Mouse (Mus musculus): ENCODE results near the gene OR5BS1P. TPM values are rescaled to one million over a fixed set of nuclear protein-coding genes. Genes with fewer than 3 reads are reported as not detected.

The OR5BS1P gene
- polyA plus RNA-seq, 1 experiment from 2014 or later: not detected

DNA sequence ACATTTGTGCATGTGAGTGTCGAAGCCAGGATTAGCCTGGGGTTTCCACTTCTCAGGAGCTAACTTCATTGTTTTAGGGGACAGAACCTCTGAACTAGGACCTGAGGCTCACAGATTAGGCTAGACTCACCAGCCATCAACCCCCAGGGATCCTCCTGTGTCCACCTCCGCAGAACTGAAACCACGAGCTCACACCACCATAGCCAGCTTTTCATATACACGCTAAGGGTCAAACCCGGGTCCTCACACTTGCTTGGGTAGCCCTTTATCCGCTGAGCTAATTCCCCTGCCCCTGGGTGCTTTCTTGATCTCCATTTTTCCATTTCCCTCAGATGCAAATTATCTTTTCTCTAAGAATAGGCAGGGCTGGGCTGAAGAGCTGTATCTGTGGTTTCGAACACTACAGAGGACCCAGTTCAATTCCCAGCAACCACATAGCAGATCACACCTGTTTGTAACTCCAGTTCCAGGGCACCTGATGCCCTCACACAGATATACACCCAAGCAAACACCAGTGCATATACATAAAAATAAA lies 9.9 kb downstream of the OR5BS1P start:
- H3K27ac ChIP-seq: no peak overlapping the region
- ATAC-seq (ENCODE audit: low FRiP score): no peak
- 68% methylated on average over 7 of the region's 7 CpGs for WGBS

DNA sequence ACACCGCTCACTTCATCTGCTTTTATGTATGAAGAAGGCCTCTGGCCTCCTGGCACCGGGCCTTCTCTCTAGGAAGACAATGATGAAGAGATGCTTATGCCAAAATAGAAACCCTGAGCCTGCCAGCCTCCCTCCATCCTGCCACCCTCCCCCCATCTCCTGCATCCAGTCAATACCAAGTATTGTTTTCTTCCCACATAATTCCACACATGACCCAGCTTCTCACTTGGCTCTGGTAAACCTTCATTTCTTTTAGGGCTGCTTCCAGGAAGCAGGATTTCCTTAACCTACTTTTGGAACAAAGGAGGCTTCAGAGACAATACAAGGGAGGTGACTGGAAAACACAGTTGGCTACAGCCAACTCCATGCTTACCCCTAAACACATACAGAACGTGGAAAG lies 13.0 kb downstream of the OR5BS1P start, which contains the start of gene Lalba:
TSS of gene Lalba (minus strand) at position 21 of the 400 bp plus-strand sequence.
- H3K9ac ChIP-seq: no peak within 1 kb of the TSS
- no peaks in the 10 kb centered on the region for H3K4me1 ChIP-seq
- WGBS: 67% methylated on average over 3 of the region's 3 CpGs
- H3K27me3 ChIP-seq: no peaks in the 10 kb centered on the region
- H3K36me3 ChIP-seq (replicated peaks): no peaks in the 10 kb centered on the region
- ATAC-seq (ENCODE audit: low FRiP score): no peak
- no peak within 1 kb of the TSS for H3K4me3 ChIP-seq (replicated peaks)
- H3K4me2 ChIP-seq: no peak within 1 kb of the TSS
- no peaks in the 10 kb centered on the region for H3K9me3 ChIP-seq
- no peak within 1 kb of the TSS for H3K27ac ChIP-seq

More for the DNA sequence above, 9.9 kb downstream of the OR5BS1P start:
- Histone ChIP-seq H3K4me1 (no peaks in the 10 kb centered on the region), H3K36me3 (replicated peaks) (no peaks in the 10 kb centered on the region), H3K27me3 (no peaks in the 10 kb centered on the region), H3K4me2 (no peak overlapping the region), H3K9me3 (no peaks in the 10 kb centered on the region), H3K4me3 (replicated peaks) (no peak overlapping the region), H3K9ac (no peak overlapping the region)

DNA sequence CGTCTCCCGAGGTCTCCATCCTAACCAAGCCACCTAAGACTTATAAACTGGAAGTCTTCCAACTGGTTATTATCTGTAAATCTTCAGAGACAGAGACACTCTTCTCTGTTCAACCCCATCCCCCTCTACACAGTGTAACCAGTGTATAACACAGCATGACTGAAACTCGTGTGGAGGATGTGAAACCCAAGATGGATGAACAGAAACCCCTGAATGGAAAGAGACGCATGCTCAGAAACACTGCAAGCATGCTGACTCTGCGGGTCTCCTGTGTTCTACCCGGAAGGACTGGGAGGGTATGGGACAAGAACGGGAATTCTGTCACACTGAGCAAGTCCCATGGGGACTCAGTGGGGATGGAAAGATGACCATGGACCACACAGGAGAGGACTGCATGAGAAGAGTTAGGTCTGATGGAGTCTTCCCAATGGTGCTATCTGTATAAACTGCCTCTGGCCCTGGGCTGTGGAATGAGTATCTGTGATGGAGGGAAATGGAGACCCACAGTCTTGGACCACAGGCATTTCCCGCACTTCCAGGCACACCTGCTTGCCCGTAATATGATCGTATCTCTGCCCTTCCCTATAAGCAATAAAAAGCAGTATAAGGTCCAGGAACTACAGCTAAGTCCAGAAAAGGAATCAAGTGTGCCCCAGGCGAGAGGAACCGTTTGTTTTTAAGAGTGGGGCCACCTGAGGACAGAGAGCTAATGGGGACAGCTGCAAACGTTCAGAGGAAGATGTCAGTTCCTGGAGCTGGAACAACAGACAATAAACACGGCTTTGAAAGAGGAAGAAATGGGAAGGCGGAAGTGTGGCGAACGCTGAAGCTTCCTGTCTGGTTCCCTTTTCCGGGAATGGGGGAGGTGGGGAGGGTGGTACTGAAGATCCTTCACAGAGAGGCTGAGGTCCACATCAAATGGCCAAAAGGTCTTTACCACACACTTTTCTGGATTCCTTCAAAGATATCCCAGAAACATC lies 14.5 kb downstream of the OR5BS1P start:
- H3K4me1 ChIP-seq: no peaks in the 10 kb centered on the region
- H3K9ac ChIP-seq: no peak overlapping the region
- H3K9me3 ChIP-seq: no peaks in the 10 kb centered on the region
- ATAC-seq (ENCODE audit: low FRiP score): no peak
- no peak overlapping the region for H3K4me3 ChIP-seq (replicated peaks)
- no peak overlapping the region for H3K4me2 ChIP-seq
- 84% methylated on average over 18 of the region's 18 CpGs for WGBS
- H3K27ac ChIP-seq: no peak overlapping the region
- H3K27me3 ChIP-seq: no peaks in the 10 kb centered on the region
- H3K36me3 ChIP-seq (replicated peaks): no peaks in the 10 kb centered on the region

DNA sequence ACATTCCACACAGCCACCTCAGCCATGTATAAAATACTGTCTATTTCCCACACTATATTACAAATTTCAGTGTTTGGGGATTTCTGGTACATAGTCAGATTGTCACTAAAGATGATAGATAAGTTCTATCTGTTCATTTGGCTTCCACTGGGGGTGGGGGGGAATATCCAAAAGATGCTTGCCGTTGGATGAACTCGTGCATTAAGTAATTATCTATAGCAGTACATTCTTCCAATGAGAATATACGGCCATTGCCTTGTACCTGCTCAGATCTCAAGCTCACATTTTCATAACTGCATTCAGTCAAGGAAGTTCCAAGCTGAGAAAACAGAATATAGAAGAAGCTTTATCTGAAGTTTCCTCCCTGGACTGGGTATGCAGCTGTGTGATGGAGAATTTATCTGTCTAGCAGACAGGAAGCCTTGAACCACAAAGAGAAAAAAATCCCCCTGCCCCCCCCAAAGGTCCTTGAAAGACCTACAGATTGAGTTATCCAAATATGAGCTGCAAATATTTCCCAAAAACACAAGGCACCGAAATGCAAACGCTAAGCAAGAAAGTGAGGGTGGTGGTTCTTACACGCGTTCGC lies 16.8 kb downstream of the OR5BS1P start:
- H3K36me3 ChIP-seq (replicated peaks): no peaks in the 10 kb centered on the region
- H3K27ac ChIP-seq: no peak overlapping the region
- no peak for ATAC-seq (ENCODE audit: low FRiP score)
- H3K27me3 ChIP-seq: no peaks in the 10 kb centered on the region
- no peak overlapping the region for H3K4me3 ChIP-seq (replicated peaks)
- no peak overlapping the region for H3K4me2 ChIP-seq
- 95% methylated on average over 8 of the region's 8 CpGs for WGBS
- H3K4me1 ChIP-seq: no peaks in the 10 kb centered on the region
- H3K9me3 ChIP-seq: no peaks in the 10 kb centered on the region
- no peak overlapping the region for H3K9ac ChIP-seq

DNA sequence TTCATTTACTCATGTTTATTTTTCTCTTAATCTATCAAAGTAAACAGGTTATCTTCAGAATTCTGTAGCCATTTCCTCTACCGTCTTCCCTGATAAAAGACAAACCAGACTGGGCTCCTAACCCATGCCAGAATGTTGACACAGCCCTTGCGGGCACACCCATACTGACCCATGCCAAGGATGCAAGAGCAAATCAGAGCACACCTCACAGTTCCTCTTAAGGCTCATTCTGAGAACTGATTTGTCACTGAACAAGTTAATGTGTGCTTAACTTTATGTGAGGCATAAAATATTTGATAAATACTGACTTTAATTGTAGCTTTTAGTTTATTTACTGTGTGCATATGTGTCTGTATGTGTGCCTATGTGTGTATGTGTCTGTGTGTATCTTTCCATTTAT lies 21.6 kb downstream of the OR5BS1P start:
- 82% methylated on average over 2 of the region's 2 CpGs for WGBS
- no peak overlapping the region for H3K4me3 ChIP-seq (replicated peaks)
- no peaks in the 10 kb centered on the region for H3K27me3 ChIP-seq
- no peak overlapping the region for H3K27ac ChIP-seq
- H3K36me3 ChIP-seq (replicated peaks): no peaks in the 10 kb centered on the region
- no peak for ATAC-seq (ENCODE audit: low FRiP score)
- H3K4me2 ChIP-seq: no peak overlapping the region
- no peak overlapping the region for H3K9ac ChIP-seq
- no peaks in the 10 kb centered on the region for H3K4me1 ChIP-seq
- no peaks in the 10 kb centered on the region for H3K9me3 ChIP-seq

DNA sequence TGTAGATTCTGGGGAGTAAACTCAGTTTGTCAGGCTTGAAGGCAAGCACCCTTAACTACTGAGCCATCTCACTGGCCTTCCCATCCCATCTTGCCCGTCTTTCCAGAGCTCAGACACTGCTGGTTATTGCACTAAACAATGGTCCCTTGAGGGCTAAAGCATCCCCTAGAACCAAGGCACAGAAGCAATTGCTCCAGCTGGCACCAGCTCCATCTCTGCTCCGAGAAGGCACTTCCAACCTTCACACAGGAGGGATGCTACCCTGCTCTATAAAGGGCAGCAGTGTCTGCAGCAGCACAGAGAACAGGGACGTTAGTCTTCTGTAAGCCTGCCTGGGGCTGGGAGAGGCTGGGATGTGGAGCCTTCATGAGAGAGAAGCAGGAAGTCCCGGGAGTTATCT lies 22.4 kb downstream of the OR5BS1P start, which contains the start of gene Olfr279:
TSS of gene Olfr279 (plus strand) at position 301 of the 400 bp plus-strand sequence.
- no peak within 1 kb of the TSS for H3K4me2 ChIP-seq
- no peak for ATAC-seq (ENCODE audit: low FRiP score)
- no peaks in the 10 kb centered on the region for H3K27me3 ChIP-seq
- no peak within 1 kb of the TSS for H3K9ac ChIP-seq
- 62% methylated on average over 4 of the region's 4 CpGs for WGBS
- H3K4me3 ChIP-seq (replicated peaks): no peak within 1 kb of the TSS
- no peaks in the 10 kb centered on the region for H3K9me3 ChIP-seq
- H3K4me1 ChIP-seq: no peaks in the 10 kb centered on the region
- H3K36me3 ChIP-seq (replicated peaks): no peaks in the 10 kb centered on the region
- no peak within 1 kb of the TSS for H3K27ac ChIP-seq

DNA sequence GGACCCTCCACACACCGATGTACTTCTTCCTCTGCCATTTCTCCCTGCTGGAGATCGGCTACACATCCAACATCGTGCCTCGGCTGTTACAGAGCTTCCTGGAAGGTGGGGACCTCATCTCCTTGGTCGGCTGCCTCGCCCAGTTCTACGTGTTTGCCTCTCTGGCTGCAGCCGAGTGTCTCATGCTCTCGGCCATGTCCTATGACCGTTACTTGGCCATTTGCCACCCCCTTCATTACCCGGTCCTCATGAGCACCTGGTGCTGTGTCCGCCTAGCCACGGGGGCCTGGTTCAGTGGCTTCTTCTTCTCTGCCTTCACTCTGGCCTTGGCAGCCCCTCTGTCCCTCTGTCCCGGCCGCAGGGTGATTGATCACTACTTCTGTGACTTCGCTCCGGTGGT lies 27.9 kb downstream of the OR5BS1P start:
- Histone ChIP-seq H3K4me3 (replicated peaks) (no peak overlapping the region), H3K4me1 (no peaks in the 10 kb centered on the region), H3K9me3 (no peaks in the 10 kb centered on the region), H3K4me2 (no peak overlapping the region), H3K36me3 (replicated peaks) (no peaks in the 10 kb centered on the region), H3K9ac (no peak overlapping the region), H3K27me3 (0 out of 2 replicates have a peak, but pooled peaks cover under 1% of the 10 kb centered on the region), H3K27ac (no peak overlapping the region)
- no peak for ATAC-seq (ENCODE audit: low FRiP score)
- WGBS: 89% methylated on average over 17 of the region's 17 CpGs

DNA sequence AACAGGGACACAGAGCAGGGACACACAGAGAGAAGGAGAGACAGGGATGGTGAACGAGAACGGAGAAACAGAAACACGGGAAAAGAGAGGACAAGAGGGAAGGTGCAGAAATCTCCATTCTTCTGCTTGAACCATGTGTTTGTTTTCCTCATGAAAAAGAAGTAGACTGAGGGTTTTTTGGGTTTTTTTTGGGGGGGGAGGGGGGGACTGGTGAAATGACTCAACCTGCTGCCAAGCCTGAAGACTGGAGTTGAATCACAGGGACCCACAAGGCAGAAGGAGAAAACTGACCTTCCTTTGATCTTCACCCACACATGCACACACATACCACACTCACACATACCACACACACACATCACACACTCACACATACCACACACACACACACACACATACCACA lies 33.6 kb downstream of the OR5BS1P start:
- 88% methylated on average over 3 of the region's 3 CpGs for WGBS
- Histone ChIP-seq H3K27me3 (0 out of 2 replicates have a peak, but pooled peaks cover 7% of the 10 kb centered on the region), H3K36me3 (replicated peaks) (no peaks in the 10 kb centered on the region), H3K27ac (no peak overlapping the region), H3K4me1 (0 out of 2 replicates have a peak, but pooled peaks cover 3% of the 10 kb centered on the region), H3K9ac (no peak overlapping the region), H3K4me3 (replicated peaks) (no peak overlapping the region), H3K4me2 (no peak overlapping the region), H3K9me3 (no peaks in the 10 kb centered on the region)
- ATAC-seq (ENCODE audit: low FRiP score): no peak

DNA sequence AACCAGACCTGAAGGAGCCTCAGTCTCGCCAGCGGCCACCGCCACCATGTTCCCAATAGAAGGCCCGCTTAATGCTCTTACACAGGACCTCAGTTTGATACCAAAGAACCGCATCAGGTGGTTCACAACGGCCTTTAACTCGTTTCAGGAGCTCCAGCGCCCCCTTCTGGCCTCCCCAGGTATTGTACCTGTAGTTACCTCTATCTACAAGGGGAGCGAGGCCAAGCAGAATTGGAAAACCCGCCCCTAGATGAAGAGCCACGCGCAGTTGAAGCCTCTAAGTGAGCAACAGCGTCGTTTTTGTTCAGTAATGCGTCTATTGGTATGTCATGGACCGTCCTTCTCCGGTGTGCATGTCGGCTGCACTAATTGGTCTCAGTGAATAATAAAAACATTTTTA lies 34.8 kb downstream of the OR5BS1P start:
- WGBS: 9% methylated on average over 18 of the region's 18 CpGs
- Histone ChIP-seq H3K36me3 (replicated peaks) (no peaks in the 10 kb centered on the region), H3K27ac (no peak overlapping the region), H3K9ac (no peak overlapping the region), H3K4me2 (no peak overlapping the region), H3K27me3 (0 out of 2 replicates have a peak, but pooled peaks cover 7% of the 10 kb centered on the region), H3K4me3 (replicated peaks) (no peak overlapping the region), H3K4me1 (0 out of 2 replicates have a peak, but pooled peaks cover 3% of the 10 kb centered on the region), H3K9me3 (no peaks in the 10 kb centered on the region)
- no peak for ATAC-seq (ENCODE audit: low FRiP score)

DNA sequence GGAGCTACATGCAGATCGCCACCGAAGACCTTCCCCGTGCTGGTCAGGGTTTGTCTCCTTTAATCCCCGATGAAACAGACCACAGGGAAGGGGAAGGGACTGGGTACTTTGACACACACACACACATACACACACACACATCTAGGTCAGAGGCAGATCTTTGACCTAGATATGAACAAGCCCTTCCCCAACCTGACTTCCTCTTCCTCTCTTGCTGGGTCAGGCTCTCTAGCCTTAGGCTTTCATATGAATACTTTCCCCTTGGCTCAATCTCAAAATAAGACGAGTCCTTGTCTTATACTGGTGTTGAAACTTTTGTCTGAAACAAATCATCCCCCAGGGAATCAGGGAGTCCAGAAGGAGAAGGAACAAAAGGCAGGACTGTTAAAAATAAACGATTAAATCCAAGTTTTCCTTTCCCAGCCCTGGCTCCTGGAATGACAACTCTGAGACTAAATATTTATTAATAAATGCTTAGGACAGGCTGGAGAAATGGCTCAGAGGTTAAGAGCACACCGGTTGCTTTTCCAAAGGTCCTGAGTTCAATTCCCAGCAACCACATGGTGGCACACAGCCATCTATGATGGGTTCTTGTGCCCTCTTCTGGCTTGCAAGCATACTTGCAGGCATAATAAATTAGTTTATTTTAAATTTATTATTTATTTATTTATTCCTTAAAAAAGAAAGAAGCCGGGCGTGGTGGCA lies 36.7 kb downstream of the OR5BS1P start:
- Histone ChIP-seq H3K27me3 (0 out of 2 replicates have a peak, but pooled peaks cover 7% of the 10 kb centered on the region), H3K27ac (no peak overlapping the region), H3K9me3 (no peaks in the 10 kb centered on the region), H3K4me2 (no peak overlapping the region), H3K9ac (no peak overlapping the region), H3K4me3 (replicated peaks) (no peak overlapping the region), H3K36me3 (replicated peaks) (no peaks in the 10 kb centered on the region), H3K4me1 (peaks cover 13% of the 10 kb centered on the region)
- no peak for ATAC-seq (ENCODE audit: low FRiP score)
- 84% methylated on average over 9 of the region's 9 CpGs for WGBS

DNA sequence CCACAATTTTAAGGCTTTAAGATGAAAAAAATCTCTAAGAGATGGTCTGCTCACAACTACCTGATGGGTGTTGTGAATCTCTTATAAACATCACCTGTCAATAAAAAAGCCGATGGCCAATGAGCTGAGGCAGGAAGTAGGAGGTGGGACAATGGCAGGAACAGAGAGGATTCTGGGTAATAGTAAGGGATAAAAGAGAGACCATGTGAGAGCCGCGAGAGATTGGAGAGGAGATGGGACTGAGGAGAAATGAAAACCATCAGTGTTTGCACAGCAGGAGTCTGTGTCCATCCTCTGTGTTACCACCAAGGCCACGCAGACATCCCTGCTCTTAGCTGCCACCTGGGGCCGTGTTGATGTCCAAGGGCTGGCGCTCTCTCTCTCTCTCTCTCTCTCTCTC lies 37.6 kb downstream of the OR5BS1P start:
- ATAC-seq (ENCODE audit: low FRiP score): no peak
- H3K4me1 ChIP-seq: peaks cover 14% of the 10 kb centered on the region
- no peak overlapping the region for H3K9ac ChIP-seq
- H3K27me3 ChIP-seq: 0 out of 2 replicates have a peak, but pooled peaks cover 7% of the 10 kb centered on the region
- no peaks in the 10 kb centered on the region for H3K36me3 ChIP-seq (replicated peaks)
- H3K4me3 ChIP-seq (replicated peaks): no peak overlapping the region
- H3K9me3 ChIP-seq: no peaks in the 10 kb centered on the region
- WGBS: 89% methylated on average over 6 of the region's 6 CpGs
- no peak overlapping the region for H3K4me2 ChIP-seq
- H3K27ac ChIP-seq: no peak overlapping the region

DNA sequence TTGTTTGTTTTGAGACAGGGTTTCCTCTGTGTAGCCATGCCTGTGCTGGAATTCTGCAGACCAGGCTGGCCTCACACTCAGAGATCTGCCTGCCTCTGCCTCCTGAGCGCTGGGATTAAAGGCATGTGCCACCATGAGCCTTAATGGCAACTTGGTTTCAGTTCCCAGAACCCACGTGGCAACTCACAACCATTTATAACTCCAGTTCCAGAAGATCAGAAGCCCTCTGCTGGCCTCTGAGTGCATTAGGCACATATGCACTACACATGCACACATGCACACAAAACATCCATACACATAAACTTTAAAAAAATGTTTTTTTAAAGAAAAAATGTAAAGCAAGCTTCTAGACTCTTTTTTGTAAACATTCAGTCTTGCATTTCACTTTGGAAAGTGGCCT lies 39.7 kb downstream of the OR5BS1P start:
- ATAC-seq (ENCODE audit: low FRiP score): no peak
- H3K4me2 ChIP-seq: no peak overlapping the region
- no peaks in the 10 kb centered on the region for H3K36me3 ChIP-seq (replicated peaks)
- 0 out of 2 replicates have a peak, but pooled peaks cover 4% of the 10 kb centered on the region for H3K27me3 ChIP-seq
- no peak overlapping the region for H3K27ac ChIP-seq
- peaks cover 14% of the 10 kb centered on the region for H3K4me1 ChIP-seq
- no peaks in the 10 kb centered on the region for H3K9me3 ChIP-seq
- H3K9ac ChIP-seq: no peak overlapping the region
- 69% methylated on average over 2 of the region's 2 CpGs for WGBS
- no peak overlapping the region for H3K4me3 ChIP-seq (replicated peaks)
